Mouse (Mus musculus): ENCODE measurements around the gene Phf21a. TPM values are rescaled to one million over a fixed set of nuclear protein-coding genes. Genes with fewer than 3 reads are reported as not detected.

Gene Phf21a
- total RNA-seq, 2 experiments from 2014 or later = 23.5 to 25.1 TPM

- Histone ChIP-seq H3K4me3 (no peak overlapping the region), H3K27ac (0 out of 2 replicates have a peak overlapping the region, but pooled peaks have one; percentile 9)
- no peak for DNase-seq
- no peak for TF ChIP-seq CTCF (IDR thresholded peaks at IDR 0.05)
- intact Hi-C loops (cut with DNase I) = no loop called here
Observed at GRCm38 (mm10) chr2:92266100-92266617, 173.2 kb downstream of the Phf21a start.

DNA sequence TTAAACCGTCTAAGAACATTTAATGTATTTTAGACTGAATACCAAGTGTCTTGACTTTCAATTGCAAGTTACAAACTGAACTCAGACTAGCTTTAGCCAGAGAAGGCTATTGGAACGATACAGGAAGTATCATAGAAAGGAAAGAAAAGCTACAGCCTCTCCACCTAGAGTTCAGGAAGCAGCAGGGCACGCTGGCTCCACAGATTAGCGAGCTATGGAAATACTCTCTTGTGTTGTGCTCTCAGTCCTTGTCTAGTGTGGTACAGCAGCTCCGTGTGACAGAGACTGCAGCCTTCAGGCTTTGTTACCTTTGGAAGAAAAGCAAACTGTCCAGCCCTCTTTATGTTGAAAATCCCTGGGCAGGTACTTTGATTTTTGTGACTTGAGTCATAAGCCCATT is 176.3 kb downstream of the Phf21a start:
- Histone ChIP-seq H3K4me3 (no peak overlapping the region), H3K27ac (no peak overlapping the region)
- intact Hi-C loops (cut with DNase I) = no loop called here
- no peak for DNase-seq
- TF ChIP-seq CTCF (IDR thresholded peaks at IDR 0.05) = no peak

DNA sequence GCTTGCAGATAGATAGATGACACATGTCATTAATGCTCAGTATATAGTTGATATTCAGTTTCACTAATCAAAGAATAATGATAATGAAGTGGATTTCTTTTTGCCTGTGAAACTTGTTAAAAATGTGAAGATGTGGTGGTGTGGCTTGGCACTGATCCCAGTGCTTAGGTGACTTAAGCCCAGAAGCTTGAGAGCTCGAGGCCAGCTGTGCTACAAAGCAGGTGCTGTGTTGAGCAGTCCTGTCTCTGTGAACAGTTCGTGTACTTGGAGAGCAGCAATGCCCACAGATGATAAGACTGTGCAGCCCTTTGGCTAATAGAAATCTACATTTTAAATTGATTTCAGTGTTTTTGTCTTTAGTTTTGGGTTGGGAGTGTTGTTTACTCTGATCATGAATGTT is 179.6 kb downstream of the Phf21a start:
- H3K27ac ChIP-seq = 0 out of 2 replicates have a peak overlapping the region, but pooled peaks have one; percentile 9
- intact Hi-C loops (cut with DNase I) = no loop called here
- DNase-seq = no peak
- H3K4me3 ChIP-seq = no peak overlapping the region
- TF ChIP-seq CTCF (IDR thresholded peaks at IDR 0.05) = no peak

DNA sequence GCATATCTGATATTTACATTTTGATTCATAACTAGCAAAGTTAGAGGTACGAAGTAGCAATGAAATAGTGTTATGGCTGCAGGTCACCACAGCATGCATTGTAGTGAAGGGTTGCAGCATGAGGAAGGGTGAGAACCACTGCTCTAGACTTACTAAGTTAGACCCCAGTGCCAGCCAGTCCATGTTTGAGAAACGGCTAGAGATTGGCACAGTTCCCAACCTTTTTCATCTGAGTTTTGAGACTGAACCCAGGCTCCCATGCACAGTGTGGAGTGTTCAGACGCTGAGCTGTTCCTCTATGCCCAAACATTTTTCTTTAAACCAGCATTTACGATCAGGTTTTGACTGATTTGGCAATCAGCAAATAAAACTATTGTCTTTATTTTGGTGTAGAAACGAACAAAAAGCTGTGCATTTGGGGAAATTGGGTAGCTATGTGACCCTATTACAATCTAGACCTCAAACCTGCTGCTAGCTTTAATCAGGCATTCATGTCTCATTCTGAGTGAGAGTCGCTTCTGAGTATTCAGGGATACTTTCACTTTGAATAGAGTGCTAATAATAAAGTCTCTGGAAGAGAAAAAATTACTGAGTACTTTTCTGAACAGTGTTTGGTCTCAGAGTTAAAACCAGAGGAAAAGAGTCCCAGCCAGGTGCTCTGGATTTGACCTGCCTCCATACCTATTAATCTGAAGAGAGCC is 180.3 kb downstream of the Phf21a start:
- intact Hi-C loops (cut with DNase I) = no loop called here
- peak overlapping the region; percentile 9; the same call in 1 of the 2 replicates for H3K27ac ChIP-seq
- no peak for DNase-seq
- TF ChIP-seq CTCF (IDR thresholded peaks at IDR 0.05) = no peak
- peak overlapping the region; percentile 48 for H3K4me3 ChIP-seq

- no peak for DNase-seq
- Histone ChIP-seq H3K4me3 (peak overlapping the region; percentile 48), H3K27ac (peak overlapping the region; percentile 9; the same call in 1 of the 2 replicates)
- TF ChIP-seq CTCF (IDR thresholded peaks at IDR 0.05) = no peak
- intact Hi-C loops (cut with DNase I) = no loop called here
Observed at GRCm38 (mm10) chr2:92273802-92274183, 180.9 kb downstream of the Phf21a start.

- TF ChIP-seq CTCF (IDR thresholded peaks at IDR 0.05) = no peak
- DNase-seq = no peak
- intact Hi-C loops (cut with DNase I) = no loop called here
- Histone ChIP-seq H3K27ac (no peak overlapping the region), H3K4me3 (no peak overlapping the region)
Observed at GRCm38 (mm10) chr2:92277787-92278186, 184.9 kb downstream of the Phf21a start.

- intact Hi-C loops (cut with DNase I) = no loop called here
- no peak overlapping the region for H3K4me3 ChIP-seq
- DNase-seq = no peak
- no peak for TF ChIP-seq CTCF (IDR thresholded peaks at IDR 0.05)
- peak overlapping the region; percentile 8; the same call in 1 of the 2 replicates for H3K27ac ChIP-seq
Observed at GRCm38 (mm10) chr2:92278663-92279062, 185.7 kb downstream of the Phf21a start.

GRCm38 (mm10) chr2:92279398-92279797 is 186.5 kb downstream of the Phf21a start:
- no peak overlapping the region for H3K4me3 ChIP-seq
- no peak for TF ChIP-seq CTCF (IDR thresholded peaks at IDR 0.05)
- no peak for DNase-seq
- intact Hi-C loops (cut with DNase I) = no loop called here
- H3K27ac ChIP-seq = no peak overlapping the region

DNA sequence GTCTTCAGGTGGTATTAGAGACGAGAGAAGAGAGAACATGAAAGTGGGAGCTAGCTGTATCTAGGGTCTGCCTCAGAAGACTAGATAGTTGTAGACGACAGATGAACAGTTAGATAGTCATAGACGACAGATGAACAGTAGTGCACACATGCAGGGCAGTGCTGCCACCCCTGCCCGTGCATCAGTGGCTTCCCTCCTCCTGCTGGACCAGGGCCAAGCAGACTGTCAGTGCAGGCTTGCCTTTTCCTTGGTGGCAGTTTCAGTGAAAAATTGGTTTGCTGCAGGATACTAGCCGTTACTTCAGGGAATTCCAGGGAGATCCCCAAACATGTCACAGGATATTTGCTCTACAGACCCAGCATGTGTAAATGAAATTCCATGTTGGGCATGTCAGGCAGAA is 192.7 kb downstream of the Phf21a start:
- peak; percentile 31 for DNase-seq
- intact Hi-C loops (cut with DNase I) = no loop called here
- H3K4me3 ChIP-seq = no peak overlapping the region

GRCm38 (mm10) chr2:92289335-92289734 is 196.4 kb downstream of the Phf21a start:
- no peak for TF ChIP-seq CTCF (IDR thresholded peaks at IDR 0.05)
- Histone ChIP-seq H3K4me3 (no peak overlapping the region), H3K27ac (no peak overlapping the region)
- no peak for DNase-seq
- intact Hi-C loops (cut with DNase I) = no loop called here

More for the DNA sequence above, 192.7 kb downstream of the Phf21a start:
- TF ChIP-seq CTCF (IDR thresholded peaks at IDR 0.05) = no peak
- H3K27ac ChIP-seq = no peak overlapping the region

DNA sequence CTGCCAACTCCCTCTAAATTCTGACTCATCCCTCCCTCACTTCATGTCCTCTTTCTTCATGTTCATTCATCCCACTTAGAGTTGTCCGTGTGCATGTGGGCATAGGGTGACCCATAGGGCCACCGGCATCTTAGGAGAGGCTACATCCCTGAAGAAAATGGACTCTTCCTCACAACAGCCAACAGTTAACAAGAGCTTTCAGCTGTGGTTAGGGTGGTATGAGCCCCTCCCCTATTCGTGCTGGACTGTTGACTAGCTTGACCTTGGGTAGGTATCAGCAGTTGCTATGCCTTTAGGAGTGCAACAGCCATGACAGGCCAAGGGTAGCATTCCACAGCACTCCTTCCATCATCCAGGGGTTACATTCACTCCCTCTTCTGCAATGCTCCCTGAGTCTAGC is 198.6 kb downstream of the Phf21a start:
- no peak overlapping the region for H3K4me3 ChIP-seq
- TF ChIP-seq CTCF (IDR thresholded peaks at IDR 0.05) = no peak
- no peak for DNase-seq
- H3K27ac ChIP-seq = no peak overlapping the region
- intact Hi-C loops (cut with DNase I) = no loop called here

- intact Hi-C loops (cut with DNase I) = loop anchor here (1.0 to 5.0 kb wide), 2 partner anchors 36 to 142 kb away; no protein-coding TSS in a partner anchor
- H3K4me3 ChIP-seq = peak overlapping the region; percentile 13; the same call in 1 of the 2 replicates
- peak overlapping the region; percentile 33; the same call in 1 of the 2 replicates for H3K27ac ChIP-seq
- TF ChIP-seq CTCF (IDR thresholded peaks at IDR 0.05) = peak; percentile 89
- peak; percentile 85 for DNase-seq
Observed at GRCm38 (mm10) chr2:92296402-92296801, 203.5 kb downstream of the Phf21a start.

DNA sequence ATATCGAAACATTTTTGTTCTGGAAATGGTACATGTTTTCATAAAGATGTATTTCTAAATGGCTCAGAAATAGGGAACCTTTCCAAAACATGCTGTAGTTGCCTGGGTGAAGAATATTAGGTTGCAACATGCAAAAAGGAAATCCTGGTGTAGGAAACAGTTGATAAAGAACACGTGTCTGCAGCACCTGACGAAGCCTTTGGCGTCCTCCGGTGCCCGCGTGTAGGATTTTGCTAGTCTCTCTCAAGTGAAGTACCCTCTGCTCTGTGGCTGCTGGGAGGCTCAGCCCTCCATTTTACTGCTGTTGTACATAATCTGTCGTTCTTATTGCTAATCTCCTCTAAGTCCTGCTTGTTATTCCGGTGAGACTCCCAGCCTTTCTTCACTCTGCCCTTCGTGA is 207.0 kb downstream of the Phf21a start:
- TF ChIP-seq CTCF (IDR thresholded peaks at IDR 0.05) = no peak
- Histone ChIP-seq H3K27ac (peak overlapping the region; percentile 46), H3K4me3 (no peak overlapping the region)
- no peak for DNase-seq
- intact Hi-C loops (cut with DNase I) = loop anchor here (5.0 kb wide), 1 partner anchor 32 kb away; no protein-coding TSS in a partner anchor
